Mouse (Mus musculus): Measurements from ENCODE around the gene Ddx55.

GRCm38 (mm10) chr5:124604296-124604695 lies 51.6 kb downstream of the Ddx55 start:
- TF ChIP-seq CTCF (IDR thresholded peaks at IDR 0.05; ENCODE audit: control insufficient read depth, insufficient read depth, insufficient replicate concordance, low read depth, low read length) (no peak), POLR2A (IDR thresholded peaks at IDR 0.05; ENCODE audit: control insufficient read depth, low read depth, low read length) (no peak)

Measured in testis, adult 2 months (tissue).